Mouse (Mus musculus) erythroblast, embryonic 14.5 days (primary cell): ENCODE data around the gene B9d1.

Experiments used
- GATA1 ChIP-seq: IDR thresholded peaks from 2 replicates; pipeline ENCODE4 v1.6.1; 2012; ENCODE audit warnings: low read length, inconsistent platforms, mixed read lengths
- TAL1 ChIP-seq: IDR thresholded peaks from 3 replicates; pipeline ENCODE4 v1.6.1; 2012; ENCODE audit warnings: low read length, inconsistent platforms, mixed read lengths

DNA sequence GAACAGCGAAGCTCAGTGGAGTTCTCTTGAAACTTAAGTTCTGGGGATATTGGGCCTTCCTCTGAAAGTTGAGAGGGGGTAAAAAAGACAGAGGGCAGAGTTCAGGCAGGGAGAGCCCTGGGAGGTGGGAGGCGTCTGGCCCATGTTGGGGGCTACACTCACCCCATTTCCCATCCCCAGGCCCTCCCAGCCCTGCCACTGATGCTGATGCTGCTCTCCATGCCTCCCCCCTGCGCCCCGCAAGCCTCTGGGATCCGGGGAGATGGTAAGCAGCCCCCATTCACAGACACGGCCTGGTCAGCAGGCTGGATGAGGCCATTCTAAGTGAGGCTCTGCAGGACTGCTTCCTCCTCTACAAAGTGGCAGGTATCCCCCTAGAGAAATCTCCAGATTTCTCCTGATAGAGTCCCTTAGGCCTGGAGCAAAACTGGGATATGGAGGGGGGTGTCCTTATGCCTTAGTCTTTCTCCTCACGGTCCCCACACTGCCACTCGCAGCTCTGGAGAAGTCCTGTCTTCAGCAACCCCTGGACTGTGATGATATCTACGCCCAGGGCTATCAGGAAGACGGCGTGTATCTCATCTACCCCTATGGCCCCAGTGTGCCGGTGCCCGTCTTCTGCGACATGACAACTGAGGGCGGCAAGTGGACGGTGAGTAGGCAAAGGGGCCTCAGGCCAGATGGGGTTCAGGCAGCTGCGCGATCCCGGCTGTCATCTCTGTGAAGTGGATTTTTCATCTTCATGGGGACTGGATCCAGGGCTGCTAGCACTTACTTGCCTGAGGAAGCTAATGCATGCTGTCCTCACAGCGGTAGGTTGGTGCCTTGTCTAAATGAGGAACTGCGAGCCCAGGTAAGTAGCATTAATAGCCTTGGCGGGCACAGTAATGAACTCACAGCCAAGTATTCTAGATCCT is 19.1 kb upstream of the B9d1 start:
- TF ChIP-seq TAL1 = no peak
- TF ChIP-seq GATA1 = no peak
